ENCODE assay signal across 12 mouse cellular contexts in genomic region chr15:25639217-25639616, GRCm38 (mm10).
"Had no signal": no experiment of that assay in that cellular context is flagged by ENCODE, and none has a peak within 500 bp of the region (broad histone marks: within the 10 kb centered on the region; RNA-seq: fewer than 3 reads in every experiment).

No protein-coding gene starts in this region.

- H3K4me3 ChIP-seq: limb, embryonic 12.5 days; liver, embryonic 13.5 days; midbrain, embryonic 13.5 days; neural tube, embryonic 12.5 days had no signal

- DNase-seq: layer of hippocampus, adult 9-11 months; layer of hippocampus, postnatal 36 days; liver; liver, embryonic 13.5 days; liver, postnatal 0 days; thymus, adult 18-20 months; thymus, postnatal 14 days had no signal

- H3K27ac ChIP-seq: kidney, postnatal 0 days; limb, embryonic 12.5 days; liver, embryonic 13.5 days; midbrain, embryonic 13.5 days; neural tube, embryonic 12.5 days had no signal

- H3K36me3 ChIP-seq: limb, embryonic 12.5 days; liver, embryonic 13.5 days; midbrain, embryonic 13.5 days; neural tube, embryonic 12.5 days had no signal

- ATAC-seq: intestine, embryonic 16.5 days; liver, postnatal 0 days; midbrain, embryonic 13.5 days had no signal

- H3K9me3 ChIP-seq: limb, embryonic 12.5 days; liver, embryonic 13.5 days; midbrain, embryonic 13.5 days; neural tube, embryonic 12.5 days had no signal

- H3K9ac ChIP-seq: limb, embryonic 12.5 days; liver, embryonic 13.5 days; liver, postnatal 0 days; midbrain, embryonic 13.5 days; neural tube, embryonic 12.5 days had no signal

- H3K4me2 ChIP-seq: limb, embryonic 12.5 days; liver, embryonic 13.5 days; midbrain, embryonic 13.5 days; neural tube, embryonic 12.5 days had no signal

- H3K27me3 ChIP-seq: limb, embryonic 12.5 days; liver, embryonic 13.5 days; midbrain, embryonic 13.5 days; neural tube, embryonic 12.5 days had no signal
